Mouse (Mus musculus) gastrocnemius, postnatal 36 days (tissue): ENCODE results near the gene Slc35b1. TPM values are rescaled to one million over a fixed set of nuclear protein-coding genes. Genes with fewer than 3 reads are reported as not detected.

Experiments
- DNase-seq, 2 experiments: peaks; one replicate each; pipeline ENCODE4 v3.0.0; 2022
- intact Hi-C: fragments of 180-260 bp; cut with DNase I; formaldehyde crosslinking; loops from one replicate; pipeline ENCODE4 v1.15.1; 2025
- total RNA-seq, 2 experiments: library from RNA; stranded (reverse); gene quantifications; 2 replicates each; pipeline ENCODE4 v1.2.3; 2021

Gene Slc35b1
- total RNA-seq, 2 experiments from 2014 or later = 39.5 to 46.8 TPM

DNA sequence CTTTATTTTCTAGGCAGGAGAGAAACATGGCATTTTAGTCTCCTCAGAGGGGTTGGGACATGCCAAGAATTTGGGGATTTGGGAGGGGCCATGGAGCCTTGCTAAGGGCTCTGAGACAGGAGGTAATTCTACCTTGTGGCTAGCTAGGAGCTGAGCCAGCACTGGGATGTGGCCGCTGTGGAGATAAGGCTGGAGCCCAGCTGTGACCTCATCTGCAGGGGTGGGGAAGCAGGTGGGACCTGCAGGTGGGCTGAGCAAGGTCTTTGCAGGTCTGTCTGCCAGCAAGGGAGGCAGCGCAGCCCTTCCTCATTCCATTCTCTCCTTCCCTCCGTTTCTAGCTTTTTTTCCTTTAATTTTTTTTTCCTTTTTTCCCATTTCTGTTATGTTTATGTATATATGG is 26.2 kb upstream of the Slc35b1 start:
- no peak for DNase-seq
- intact Hi-C loops = no loop called here

DNA sequence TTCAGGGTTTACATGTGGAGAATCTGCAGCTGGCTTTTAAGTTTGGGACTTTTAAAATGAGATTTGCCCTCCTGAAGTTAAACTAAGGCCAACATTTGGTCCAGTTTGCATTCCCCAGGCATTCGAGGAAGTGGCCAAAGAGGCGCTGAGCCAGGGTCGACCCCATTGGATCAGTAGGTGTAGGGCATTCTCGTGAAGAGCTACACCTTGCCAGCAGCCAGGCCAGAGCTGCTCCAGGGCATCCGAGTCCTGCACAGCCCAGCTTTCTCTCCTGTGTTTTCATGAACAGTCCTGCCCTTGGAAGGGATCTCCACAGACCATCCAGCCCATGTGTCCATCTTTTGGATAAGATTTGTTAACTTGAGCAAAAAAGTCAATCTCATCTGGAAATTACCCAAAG is 20.1 kb upstream of the Slc35b1 start:
- DNase-seq = no peak
- intact Hi-C loops = no loop called here

- intact Hi-C loops = loop anchor here (5.0 kb wide), 1 partner anchor 33 kb away; no protein-coding TSS in a partner anchor
Measured at GRCm38 (mm10) chr11:95365596-95365995, 18.9 kb upstream of the Slc35b1 start.

DNA sequence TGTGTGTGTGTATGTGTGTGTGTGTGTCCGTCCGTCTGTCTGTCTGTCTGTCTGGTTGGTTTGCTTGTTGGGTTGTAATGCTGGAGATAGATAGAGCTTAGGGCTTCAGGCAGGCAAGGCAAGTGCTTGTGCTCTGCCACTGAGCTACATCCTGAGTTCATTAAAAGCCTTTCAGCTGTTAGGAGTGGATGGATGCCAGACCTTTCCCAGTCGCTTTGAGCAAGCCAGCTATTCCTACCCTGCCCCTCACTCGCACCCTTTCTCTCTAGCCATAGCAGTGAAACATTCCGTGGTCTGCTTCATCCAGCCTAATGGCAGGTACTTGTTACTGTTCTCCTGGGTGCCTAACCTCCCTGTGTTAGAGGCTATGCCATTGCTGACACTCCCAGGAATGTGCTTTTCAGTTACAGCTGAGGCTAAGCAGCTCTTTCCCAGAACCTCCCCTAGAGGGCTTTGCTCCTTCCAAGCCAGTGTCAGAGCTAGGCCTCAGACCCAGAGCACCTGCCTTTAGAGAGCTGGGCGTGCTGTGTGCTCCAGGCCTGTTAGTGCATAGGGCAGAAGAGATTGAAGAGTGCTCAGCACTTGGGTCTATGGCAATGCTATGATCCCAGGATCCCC is 18.1 kb upstream of the Slc35b1 start:
- DNase-seq = no peak

More at GRCm38 (mm10) chr11:95365596-95365995, 18.9 kb upstream of the Slc35b1 start:
- DNase-seq = peak; percentile 79 to 89

DNA sequence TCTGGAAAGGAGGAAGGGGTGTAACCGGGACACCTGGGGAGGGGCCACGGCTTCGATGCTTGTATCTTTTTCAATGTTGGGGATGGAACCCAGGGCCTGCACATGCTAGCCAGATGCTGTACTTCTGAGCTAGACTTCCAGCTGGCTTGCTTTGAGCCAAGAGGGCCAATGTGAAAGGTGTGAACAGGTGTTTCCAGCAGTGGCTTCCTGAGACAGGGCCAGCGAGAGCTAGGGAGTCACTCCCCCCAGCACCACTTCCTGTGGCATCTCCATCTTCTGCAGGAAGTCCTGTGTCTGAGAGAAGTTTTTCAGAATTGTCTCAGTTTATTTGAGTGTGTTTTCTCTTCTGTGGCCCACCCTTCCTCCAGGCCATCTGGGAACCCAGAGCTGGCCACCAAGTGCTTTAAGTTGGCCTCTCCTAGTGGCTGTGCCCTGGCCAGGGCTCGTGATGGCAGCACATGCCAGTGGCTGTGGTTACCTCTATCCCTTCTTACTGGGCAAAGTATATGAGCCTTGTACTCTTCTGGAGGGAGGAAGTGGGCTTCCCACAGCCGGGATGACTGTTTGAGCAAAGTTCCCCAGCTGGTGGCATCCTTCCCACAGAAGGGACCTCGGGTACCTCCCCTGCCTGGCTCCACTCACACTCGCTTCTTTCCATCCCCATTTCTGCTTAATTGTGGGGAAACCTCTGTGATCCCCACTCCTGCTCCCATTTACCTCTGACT is 17.3 kb upstream of the Slc35b1 start:
- intact Hi-C loops = loop anchor here (5.0 kb wide), 1 partner anchor 35 kb away; no protein-coding TSS in a partner anchor
- DNase-seq = no peak

More for the DNA sequence above, 18.1 kb upstream of the Slc35b1 start:
- intact Hi-C loops = loop anchor here (5.0 kb wide), 1 partner anchor 34 kb away; no protein-coding TSS in a partner anchor

DNA sequence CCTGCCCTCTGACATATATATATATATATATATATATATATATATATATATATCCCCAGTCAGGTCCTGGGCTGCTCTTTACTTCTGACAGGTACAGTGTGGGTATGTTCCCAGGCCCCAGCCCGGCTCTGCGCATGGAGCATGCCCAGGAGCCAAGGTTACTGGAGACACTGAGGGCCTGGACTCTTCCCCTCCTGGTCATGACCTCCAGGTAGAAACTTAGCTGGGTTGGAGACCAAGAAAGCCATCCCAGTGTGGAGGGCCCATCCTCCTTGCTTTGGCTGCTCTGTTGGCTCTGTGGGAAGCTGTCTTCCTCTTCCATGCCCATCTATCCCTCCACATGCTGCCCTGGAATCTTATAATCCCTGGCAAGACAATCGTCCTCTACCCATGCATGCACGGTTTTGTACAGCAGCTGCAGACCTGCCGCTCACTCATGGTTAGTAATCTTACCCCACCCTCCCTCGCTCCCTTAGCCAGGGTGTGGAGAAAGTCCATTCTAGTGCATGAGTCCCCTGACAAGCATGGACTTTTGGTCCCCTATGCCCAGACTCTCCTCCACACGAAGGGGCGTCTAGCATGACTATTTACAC is 16.2 kb upstream of the Slc35b1 start:
- intact Hi-C loops = loop anchor here (5.0 kb wide), 1 partner anchor 36 kb away; no protein-coding TSS in a partner anchor
- no peak for DNase-seq

GRCm38 (mm10) chr11:95368871-95369270 is 15.6 kb upstream of the Slc35b1 start:
- DNase-seq = no peak
- intact Hi-C loops = loop anchor here (5.0 kb wide), 1 partner anchor 37 kb away; no protein-coding TSS in a partner anchor

DNA sequence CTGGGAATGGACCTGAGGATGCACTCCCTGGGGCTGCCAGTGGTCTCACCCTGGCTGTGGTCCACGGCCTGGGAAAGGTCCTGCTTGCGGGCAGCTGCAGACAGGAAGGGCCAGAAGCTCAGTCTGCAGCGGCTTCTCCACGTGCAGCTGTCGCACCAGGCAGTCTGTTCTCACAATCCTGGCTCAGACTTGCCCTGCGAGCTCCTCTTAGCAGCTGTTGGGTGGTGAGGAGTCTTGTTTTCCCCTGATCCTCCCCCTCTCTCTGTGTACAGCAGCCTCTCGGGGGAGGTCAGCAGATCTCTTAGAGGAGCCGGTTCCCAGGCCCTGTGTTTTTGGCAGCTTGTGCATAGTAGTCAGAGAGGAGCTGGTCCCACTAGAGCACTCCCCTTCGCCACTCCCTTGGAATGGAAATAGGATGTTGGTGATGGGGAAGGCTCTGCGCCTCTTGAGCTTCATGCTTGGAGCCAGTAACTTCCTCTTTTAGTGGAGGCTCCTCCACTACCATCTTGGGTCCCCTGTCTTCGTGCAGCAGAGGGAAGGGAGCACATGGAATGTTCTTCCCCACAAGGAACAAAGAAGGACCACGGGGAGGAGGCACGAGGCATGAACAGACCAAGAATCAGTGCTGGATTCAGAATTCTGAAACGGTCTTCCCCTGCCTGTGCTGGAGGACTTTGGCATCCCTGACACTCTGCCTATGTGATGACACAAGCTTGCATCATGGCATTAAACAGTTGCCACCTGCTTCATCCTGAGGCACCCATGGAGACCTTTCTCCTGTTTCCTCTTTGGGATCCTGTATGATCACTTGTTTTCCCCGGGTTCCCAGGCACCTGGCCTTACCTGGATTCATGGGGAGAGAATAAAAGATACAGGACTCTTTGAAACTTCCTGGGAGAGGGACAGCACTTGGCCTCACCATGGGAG is 14.3 kb upstream of the Slc35b1 start:
- peak; percentile 60 to 64 for DNase-seq
- intact Hi-C loops = loop anchor here (5.0 to 10.0 kb wide), 2 partner anchors 38 to 245 kb away; partner anchors contain the start of gene Dlx3

- DNase-seq = no peak
- intact Hi-C loops = loop anchor here (10.0 kb wide), 1 partner anchor 246 kb away; the partner anchor contains the start of gene Dlx3
Measured at GRCm38 (mm10) chr11:95371182-95371581, 13.3 kb upstream of the Slc35b1 start.

GRCm38 (mm10) chr11:95378926-95379325 is 5.6 kb upstream of the Slc35b1 start:
- DNase-seq = no peak
- intact Hi-C loops = loop anchor here (10.0 kb wide), 1 partner anchor 254 kb away; the partner anchor contains the start of gene Dlx3

DNA sequence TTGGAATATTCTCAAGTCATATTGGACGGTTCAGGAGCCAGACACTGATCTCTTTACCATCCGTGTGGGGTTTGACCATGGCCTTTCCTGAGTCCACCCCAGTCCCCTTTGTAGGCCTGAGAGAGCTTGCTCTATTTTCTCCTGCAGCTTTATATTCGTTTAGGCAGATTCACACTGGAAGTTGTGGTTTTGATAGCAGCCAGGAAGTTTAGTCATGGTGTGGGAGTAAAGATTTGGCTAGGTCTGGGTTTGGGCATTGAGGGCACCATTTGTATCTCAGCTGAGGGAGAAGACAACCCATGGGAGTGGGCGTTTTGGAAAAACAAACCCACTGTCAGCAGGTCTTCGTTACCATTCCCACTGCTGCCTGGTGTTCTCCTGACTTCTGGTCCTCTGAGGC is 4.9 kb upstream of the Slc35b1 start:
- no peak for DNase-seq
- intact Hi-C loops = loop anchor here (10.0 kb wide), 1 partner anchor 255 kb away; the partner anchor contains the start of gene Dlx3

- no peak for DNase-seq
- intact Hi-C loops = loop anchor here (5.0 to 10.0 kb wide), 3 partner anchors 63 to 264 kb away; partner anchors contain the start of gene Ngfr
Measured at GRCm38 (mm10) chr11:95380711-95381110, 3.8 kb upstream of the Slc35b1 start.

- DNase-seq = no peak
- intact Hi-C loops = loop anchor here (5.0 to 10.0 kb wide), 3 partner anchors 64 to 264 kb away; partner anchors contain the start of gene Ngfr
Measured at GRCm38 (mm10) chr11:95381146-95381545, 3.3 kb upstream of the Slc35b1 start.

GRCm38 (mm10) chr11:95383331-95383986 is 1.0 kb upstream of the Slc35b1 start:
- DNase-seq = peak in 1 of 2 experiments; percentile 46
- intact Hi-C loops = loop anchor here (5.0 to 10.0 kb wide), 3 partner anchors 66 to 261 kb away; partner anchors contain the start of gene Ngfr

GRCm38 (mm10) chr11:95384004-95384318 is 531 bp upstream of the Slc35b1 start:
- DNase-seq = no peak
- intact Hi-C loops = loop anchor here (5.0 to 10.0 kb wide), 3 partner anchors 67 to 261 kb away; partner anchors contain the start of gene Ngfr

- no peak for DNase-seq
- intact Hi-C loops = loop anchor here (5.0 to 10.0 kb wide), 4 partner anchors 68 to 260 kb away; partner anchors contain the start of genes Ngfr and Nxph3
Measured at GRCm38 (mm10) chr11:95384973-95385320, 455 bp downstream of the Slc35b1 start.

GRCm38 (mm10) chr11:95387354-95387753 is 2.9 kb downstream of the Slc35b1 start:
- intact Hi-C loops = loop anchor here (5.0 to 10.0 kb wide), 2 partner anchors 125 to 257 kb away; partner anchors contain the start of gene Nxph3
- DNase-seq = no peak

- intact Hi-C loops = loop anchor here (5.0 to 10.0 kb wide), 2 partner anchors 123 to 256 kb away; partner anchors contain the start of gene Nxph3
- no peak for DNase-seq
Measured at GRCm38 (mm10) chr11:95389006-95389405, 4.5 kb downstream of the Slc35b1 start.

DNA sequence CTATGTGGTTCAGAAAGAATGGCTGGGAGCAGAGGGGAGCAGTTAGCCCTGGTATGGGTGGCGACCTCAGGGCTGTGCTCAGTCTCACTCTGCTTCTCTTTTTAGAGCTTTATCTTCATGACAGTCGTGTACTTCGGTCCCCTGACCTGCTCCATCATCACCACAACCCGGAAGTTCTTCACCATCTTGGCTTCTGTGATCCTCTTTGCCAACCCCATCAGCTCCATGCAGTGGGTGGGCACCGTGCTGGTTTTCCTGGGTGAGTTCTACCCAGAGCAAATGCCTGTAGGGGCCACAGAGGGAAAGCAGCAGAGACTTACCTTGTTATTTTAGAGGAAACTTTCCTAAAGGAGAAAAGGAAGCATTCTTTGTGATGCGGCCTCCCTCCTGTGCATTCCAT is 5.9 kb downstream of the Slc35b1 start:
- intact Hi-C loops = no loop called here
- DNase-seq = no peak
